Mouse (Mus musculus) C2C12 (cell line): ENCODE results near the gene Nup88.

ENCODE experiments used
- CEBPB ChIP-seq: IDR thresholded peaks from one replicate; pipeline ENCODE4 v1.6.1; 2011; ENCODE audit warnings: low read depth, mild to moderate bottlenecking, control low read depth, moderate library complexity
- CTCF ChIP-seq: IDR thresholded peaks from one replicate; pipeline ENCODE4 v1.5.1; 2011; ENCODE audit not compliant: control insufficient read depth, insufficient read depth, insufficient read length
- FOSL1 ChIP-seq: IDR thresholded peaks from one replicate; pipeline ENCODE4 v1.8.0; 2011; ENCODE audit warnings: mild to moderate bottlenecking, low read length; ENCODE audit not compliant: poor library complexity, insufficient read depth, severe bottlenecking
- MYOD1 ChIP-seq: IDR thresholded peaks from one replicate; pipeline ENCODE4 v1.6.1; 2011; ENCODE audit warnings: low read depth; ENCODE audit not compliant: control insufficient read depth, insufficient read length
- USF1 ChIP-seq: IDR thresholded peaks from one replicate; pipeline ENCODE4 v1.6.1; 2011; ENCODE audit warnings: low read depth, mild to moderate bottlenecking, control low read depth, moderate library complexity

- no peak for TF ChIP-seq CTCF
- no peak for TF ChIP-seq USF1
- no peak for TF ChIP-seq CEBPB
- TF ChIP-seq FOSL1, result no peak
- TF ChIP-seq MYOD1, result no peak
Observed at GRCm38 (mm10) chr11:70911920-70912319, 57.9 kb downstream of the Nup88 start.
